Mouse (Mus musculus) heart, embryonic 14.5 days (tissue): Measurements from ENCODE around the gene Cdcp2. TPM values are rescaled to one million over a fixed set of nuclear protein-coding genes. Genes with fewer than 3 reads are reported as not detected.

Experiments used
- ATAC-seq: fragments of 200-750 bp; cut with Nextera tagmentation; 2 replicates; pipeline ENCODE4 v1.8.0; 2017; ENCODE audit warnings: low read depth, moderate TSS enrichment; ENCODE audit not compliant: insufficient number of reproducible peaks, insufficient read depth, low FRiP score
- H3K27ac ChIP-seq, 2 experiments: fragments of 200-500 bp in 1 of 2; fragments of 300-500 bp in 1 of 2; sonication (generic) in 1 of 2; replicated peaks in 1 of 2; 2 replicates each; pipeline ENCODE4 v1.5.1; 2012 to 2014; ENCODE audit warnings: low read depth in 2 of 2, low read length in 2 of 2, control low read depth in 1 of 2, mild to moderate bottlenecking in 1 of 2, mixed read lengths in 1 of 2; ENCODE audit not compliant: control insufficient read depth in 1 of 2, insufficient read depth in 1 of 2
- H3K27me3 ChIP-seq: fragments of 300-500 bp; sonication (generic); 2 replicates; pipeline ENCODE4 v1.6.1; 2014; ENCODE audit warnings: mild to moderate bottlenecking, low read length, control low read depth; ENCODE audit not compliant: control insufficient read depth, insufficient read depth
- H3K36me3 ChIP-seq: fragments of 300-500 bp; sonication (generic); 2 replicates; pipeline ENCODE4 v1.6.1; 2014; ENCODE audit warnings: mild to moderate bottlenecking, control low read depth, low read length, mixed read lengths; ENCODE audit not compliant: control insufficient read depth, insufficient read depth
- H3K4me1 ChIP-seq, 2 experiments: fragments of 200-500 bp in 1 of 2; fragments of 300-500 bp in 1 of 2; sonication (generic) in 1 of 2; 2 replicates each; pipeline ENCODE4 v1.6.1; 2012 to 2014; ENCODE audit warnings: low read length in 2 of 2, control low read depth in 1 of 2, mixed read lengths in 1 of 2; ENCODE audit not compliant: control insufficient read depth in 2 of 2, insufficient read depth in 2 of 2
- H3K4me2 ChIP-seq: fragments of 300-500 bp; sonication (generic); 2 replicates; pipeline ENCODE4 v1.6.1; 2014; ENCODE audit warnings: mild to moderate bottlenecking, low read length
- H3K4me3 ChIP-seq, 2 experiments: fragments of 200-500 bp in 1 of 2; fragments of 300-500 bp in 1 of 2; sonication (generic) in 1 of 2; 2 replicates each; pipeline ENCODE4 v1.5.1; 2012 to 2014; ENCODE audit warnings: low read length in 2 of 2, mild to moderate bottlenecking in 2 of 2, control low read depth in 1 of 2, low read depth in 1 of 2, moderate library complexity in 1 of 2; ENCODE audit not compliant: control insufficient read depth in 1 of 2, insufficient read depth in 1 of 2
- H3K9ac ChIP-seq: fragments of 300-500 bp; sonication (generic); 2 replicates; pipeline ENCODE4 v1.6.1; 2014; ENCODE audit warnings: mild to moderate bottlenecking, low read length
- H3K9me3 ChIP-seq: fragments of 300-500 bp; sonication (generic); 2 replicates; pipeline ENCODE4 v1.6.1; 2016; ENCODE audit warnings: low read length, control low read depth; ENCODE audit not compliant: control insufficient read depth
- WGBS: fragments of 180-500 bp; shearing (Covaris S2); extraction: QIAGEN DNeasy Blood & Tissue Kit; methylation state at CpG from one replicate; pipeline ENCODE4 v1.1.7; 2014; 5-methylcytosine and 5-hydroxymethylcytosine counted together
- polyA plus RNA-seq: library from polyadenylated mRNA; unstranded; fragments of >200 nt; fragmentation: Nextera tagmentation; extraction: Ambion mirVana; gene quantifications from 2 replicates; pipeline ENCODE4 v1.2.1, GENCODE M21; 2014

Gene Cdcp2
- polyA plus RNA-seq, 1 experiment from 2014 or later = not detected

DNA sequence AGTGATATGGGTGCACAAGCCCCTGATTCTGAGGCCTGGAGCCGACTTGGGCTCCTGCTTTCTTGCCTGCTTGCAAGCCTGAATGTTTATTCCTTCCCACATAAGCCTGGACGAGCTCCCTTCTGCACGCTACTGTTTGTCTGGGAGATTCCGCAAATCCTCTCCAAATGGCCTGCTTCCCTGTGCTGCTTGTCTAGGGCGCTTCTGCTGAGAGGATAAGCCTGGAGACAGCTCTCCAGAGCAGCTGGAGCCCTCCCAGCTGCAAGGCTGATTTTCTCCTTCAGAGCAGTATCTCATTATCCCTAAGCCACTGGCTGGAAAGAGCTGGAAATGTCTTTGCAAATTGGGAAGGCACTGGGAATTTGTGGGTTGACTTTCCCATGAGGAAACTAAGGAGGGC is 21.2 kb upstream of the Cdcp2 start:
- WGBS = 54% methylated on average over 5 of the region's 5 CpGs
- Histone ChIP-seq H3K27ac (no peak overlapping the region), H3K27me3 (no peaks in the 10 kb centered on the region), H3K9ac (no peak overlapping the region), H3K9me3 (no peaks in the 10 kb centered on the region), H3K4me1 (peaks cover 15 to 18% of the 10 kb centered on the region in 2 experiments), H3K36me3 (no peaks in the 10 kb centered on the region), H3K4me3 (no peak overlapping the region), H3K4me2 (no peak overlapping the region)
- ATAC-seq = no peak

DNA sequence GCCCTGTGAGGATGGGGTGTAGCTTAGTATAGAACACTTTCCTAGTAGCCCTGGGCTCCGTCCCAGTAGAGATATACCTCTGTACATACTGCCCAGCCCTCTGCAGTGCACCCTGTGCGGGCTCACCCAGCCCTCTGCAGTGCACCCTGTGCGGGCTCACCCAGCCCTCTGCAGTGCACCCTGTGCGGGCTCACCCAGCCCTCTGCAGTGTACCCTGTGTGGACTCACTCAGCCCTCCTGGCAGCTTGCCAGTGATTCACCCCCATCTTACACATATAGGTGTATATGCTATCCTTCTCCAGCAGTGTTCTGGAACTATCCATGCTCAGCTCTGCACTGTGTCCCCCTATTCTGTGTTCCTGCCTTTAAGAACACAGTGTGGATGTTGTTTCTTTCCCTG is 17.8 kb upstream of the Cdcp2 start:
- H3K27me3 ChIP-seq = no peaks in the 10 kb centered on the region
- no peaks in the 10 kb centered on the region for H3K9me3 ChIP-seq
- no peak overlapping the region for H3K27ac ChIP-seq
- H3K4me1 ChIP-seq = peaks cover 18 to 19% of the 10 kb centered on the region in 2 experiments
- WGBS = 80% methylated on average over 4 of the region's 4 CpGs
- H3K36me3 ChIP-seq = no peaks in the 10 kb centered on the region
- no peak overlapping the region for H3K4me2 ChIP-seq
- H3K4me3 ChIP-seq = no peak overlapping the region
- no peak for ATAC-seq
- H3K9ac ChIP-seq = no peak overlapping the region

DNA sequence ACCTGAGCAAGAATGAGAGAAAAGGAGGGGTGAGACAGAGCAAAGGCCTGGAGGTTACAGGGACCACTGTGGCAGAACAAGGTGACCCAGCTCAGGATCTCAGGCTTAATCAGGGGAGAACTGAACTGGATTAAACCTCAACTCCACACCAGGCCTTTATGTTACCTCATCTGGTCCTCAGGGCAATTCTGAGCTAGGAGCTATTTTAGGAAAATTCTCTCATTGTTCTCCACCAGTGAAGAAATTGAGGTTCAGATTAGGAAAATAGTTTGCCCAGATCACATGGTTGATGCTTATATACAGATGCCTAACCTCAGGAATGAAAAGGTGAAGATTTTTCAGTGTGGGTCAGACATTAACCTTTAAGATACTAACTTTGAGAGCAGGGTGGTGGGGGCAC is 17.0 kb upstream of the Cdcp2 start:
- ATAC-seq = no peak
- no peak overlapping the region for H3K9ac ChIP-seq
- H3K4me3 ChIP-seq = no peak overlapping the region
- H3K9me3 ChIP-seq = no peaks in the 10 kb centered on the region
- H3K4me1 ChIP-seq = peaks cover 22 to 25% of the 10 kb centered on the region in 2 experiments
- H3K27ac ChIP-seq = no peak overlapping the region
- H3K4me2 ChIP-seq = no peak overlapping the region
- no peaks in the 10 kb centered on the region for H3K36me3 ChIP-seq
- H3K27me3 ChIP-seq = no peaks in the 10 kb centered on the region

DNA sequence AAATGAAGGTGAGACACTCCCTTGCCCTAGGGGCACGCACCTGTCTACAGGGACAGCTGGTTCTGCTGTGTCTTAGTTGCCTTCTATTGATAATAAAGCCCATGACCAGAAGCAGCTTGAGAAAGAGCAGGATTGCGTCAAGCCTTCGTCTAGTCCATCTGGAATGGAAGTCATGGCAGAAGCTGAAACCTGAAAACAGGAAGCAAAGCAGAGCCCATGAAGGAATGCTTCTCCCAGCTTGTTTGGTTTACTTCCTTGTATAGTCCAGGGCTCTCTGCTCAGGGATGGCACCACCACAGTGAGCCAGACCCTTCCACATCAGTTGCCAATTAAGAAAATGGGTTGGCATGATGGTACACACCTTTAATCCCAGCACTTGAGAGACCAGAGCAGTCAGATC is 14.5 kb upstream of the Cdcp2 start:
- Histone ChIP-seq H3K9ac (no peak overlapping the region), H3K4me1 (peaks cover 24 to 28% of the 10 kb centered on the region in 2 experiments), H3K36me3 (no peaks in the 10 kb centered on the region), H3K27me3 (no peaks in the 10 kb centered on the region), H3K9me3 (no peaks in the 10 kb centered on the region), H3K4me3 (no peak overlapping the region), H3K27ac (no peak overlapping the region), H3K4me2 (no peak overlapping the region)
- 90% methylated on average over 3 of the region's 3 CpGs for WGBS
- ATAC-seq = no peak

DNA sequence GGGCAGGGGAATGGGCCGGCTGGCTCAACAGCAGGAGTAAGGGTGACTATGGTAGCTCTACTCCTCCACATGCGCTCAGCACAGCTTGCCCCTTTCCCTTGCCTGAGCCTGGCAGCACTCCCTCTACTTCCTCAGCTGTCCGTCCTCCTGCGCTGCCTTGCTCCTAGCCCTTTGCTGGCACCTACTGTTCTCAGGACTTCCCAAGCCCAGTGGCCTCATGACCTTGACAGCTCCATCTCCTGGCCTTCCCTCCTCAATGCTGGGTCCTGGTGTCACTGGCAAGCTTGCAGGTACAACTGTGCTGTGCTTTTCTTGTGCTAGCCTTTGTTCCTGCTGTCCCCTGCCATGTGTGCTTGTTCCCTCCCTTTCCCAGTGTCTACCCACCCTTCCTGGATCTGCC is 13.6 kb upstream of the Cdcp2 start:
- H3K9ac ChIP-seq = no peak overlapping the region

DNA sequence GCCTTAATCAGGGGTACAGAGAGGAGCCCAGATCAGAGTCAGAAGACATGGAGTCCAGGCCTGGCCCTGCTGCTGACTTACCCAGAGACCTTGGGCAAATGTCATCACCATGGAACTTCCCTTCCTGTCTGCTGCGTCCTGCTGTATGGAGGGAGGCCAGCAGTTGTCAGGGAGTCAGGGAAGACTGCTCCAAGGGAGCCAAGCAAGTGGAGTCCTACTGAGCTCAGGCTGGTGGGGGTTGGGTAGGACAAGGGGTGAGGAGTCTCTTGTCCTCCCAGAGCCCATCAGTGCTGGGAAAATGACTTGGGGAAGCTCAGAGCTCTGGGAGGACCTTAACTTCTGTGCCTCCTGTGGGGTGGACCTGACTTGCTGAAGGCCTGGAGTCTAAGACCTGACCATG is 12.3 kb upstream of the Cdcp2 start:
- ATAC-seq = no peak; the same call in 1 of the 2 replicates
- H3K4me2 ChIP-seq = no peak overlapping the region
- no peak overlapping the region for H3K4me3 ChIP-seq
- H3K27ac ChIP-seq = peak overlapping the region in 1 of 2 experiments; percentile 23; a peak in 1 of 4 replicates
- no peak overlapping the region for H3K9ac ChIP-seq
- H3K9me3 ChIP-seq = no peaks in the 10 kb centered on the region
- H3K4me1 ChIP-seq = peaks cover 22 to 25% of the 10 kb centered on the region in 2 experiments
- 16% methylated on average over 1 of the region's 1 CpGs for WGBS
- H3K27me3 ChIP-seq = no peaks in the 10 kb centered on the region
- H3K36me3 ChIP-seq = no peaks in the 10 kb centered on the region

More for the DNA sequence above, 13.6 kb upstream of the Cdcp2 start:
- no peak for ATAC-seq
- H3K4me3 ChIP-seq = no peak overlapping the region
- H3K9me3 ChIP-seq = no peaks in the 10 kb centered on the region
- H3K27ac ChIP-seq = no peak overlapping the region
- WGBS = 82% methylated on average over 4 of the region's 4 CpGs
- no peaks in the 10 kb centered on the region for H3K36me3 ChIP-seq
- no peaks in the 10 kb centered on the region for H3K27me3 ChIP-seq
- H3K4me2 ChIP-seq = no peak overlapping the region
- peaks cover 24 to 28% of the 10 kb centered on the region in 2 experiments for H3K4me1 ChIP-seq

DNA sequence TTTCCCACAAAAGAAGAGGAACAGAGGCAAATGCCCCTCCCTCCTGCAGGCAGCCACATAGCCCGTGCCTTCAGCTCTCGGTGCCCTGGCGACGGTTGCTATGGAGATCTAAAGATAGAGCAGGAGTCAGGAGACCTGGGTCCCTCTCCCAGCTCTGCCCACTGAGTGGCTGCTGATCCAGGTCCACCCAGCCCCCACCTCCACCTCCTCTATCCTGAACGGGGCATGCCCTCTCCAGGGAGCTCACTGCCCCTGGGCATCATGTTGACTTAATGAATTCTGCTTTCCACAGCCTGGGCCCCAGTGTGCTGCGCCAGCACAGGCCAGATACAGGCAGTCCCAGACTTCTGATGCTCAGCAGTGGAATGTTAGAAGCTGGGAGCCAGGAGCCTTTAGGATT is 11.8 kb upstream of the Cdcp2 start:
- no peaks in the 10 kb centered on the region for H3K27me3 ChIP-seq
- peak; percentile 67 for ATAC-seq
- H3K9ac ChIP-seq = no peak overlapping the region
- H3K36me3 ChIP-seq = no peaks in the 10 kb centered on the region
- H3K27ac ChIP-seq = 0 out of 4 replicates have a peak overlapping the region, but pooled peaks of 1 of the 2 experiments have one; percentile 23
- H3K4me3 ChIP-seq = no peak overlapping the region
- no peak overlapping the region for H3K4me2 ChIP-seq
- WGBS = 14% methylated on average over 6 of the region's 6 CpGs
- H3K9me3 ChIP-seq = no peaks in the 10 kb centered on the region
- H3K4me1 ChIP-seq = peaks cover 17 to 22% of the 10 kb centered on the region in 2 experiments

DNA sequence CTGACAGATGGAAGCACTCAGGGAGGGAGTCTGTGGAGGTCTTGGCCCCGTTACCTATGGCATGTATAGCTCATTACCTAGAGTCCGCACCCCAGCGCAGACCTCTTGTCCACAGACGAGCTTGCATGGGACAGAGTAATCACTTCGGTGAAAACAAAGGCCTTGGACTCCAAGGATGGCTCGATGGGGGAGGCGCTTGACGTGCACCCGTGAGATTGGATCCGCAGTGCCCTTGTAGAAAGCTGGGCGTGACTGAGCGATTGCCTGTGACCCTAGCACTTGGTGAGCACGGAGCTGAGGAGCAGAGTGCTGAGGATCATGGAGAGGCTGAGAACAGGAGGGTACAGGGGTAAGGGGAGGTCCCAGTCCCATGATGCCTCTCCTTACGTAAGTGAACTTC is 5.0 kb upstream of the Cdcp2 start:
- no peaks in the 10 kb centered on the region for H3K27me3 ChIP-seq
- peaks cover 2 to 5% of the 10 kb centered on the region in 2 experiments; a peak in 3 of 4 replicates for H3K4me1 ChIP-seq
- H3K9ac ChIP-seq = no peak overlapping the region
- no peak overlapping the region for H3K4me2 ChIP-seq
- WGBS = 84% methylated on average over 14 of the region's 14 CpGs
- no peak overlapping the region for H3K4me3 ChIP-seq
- ATAC-seq = no peak
- no peaks in the 10 kb centered on the region for H3K36me3 ChIP-seq
- H3K27ac ChIP-seq = no peak overlapping the region
- no peaks in the 10 kb centered on the region for H3K9me3 ChIP-seq
